Mouse (Mus musculus): ENCODE results near the gene Gm30083.

DNA sequence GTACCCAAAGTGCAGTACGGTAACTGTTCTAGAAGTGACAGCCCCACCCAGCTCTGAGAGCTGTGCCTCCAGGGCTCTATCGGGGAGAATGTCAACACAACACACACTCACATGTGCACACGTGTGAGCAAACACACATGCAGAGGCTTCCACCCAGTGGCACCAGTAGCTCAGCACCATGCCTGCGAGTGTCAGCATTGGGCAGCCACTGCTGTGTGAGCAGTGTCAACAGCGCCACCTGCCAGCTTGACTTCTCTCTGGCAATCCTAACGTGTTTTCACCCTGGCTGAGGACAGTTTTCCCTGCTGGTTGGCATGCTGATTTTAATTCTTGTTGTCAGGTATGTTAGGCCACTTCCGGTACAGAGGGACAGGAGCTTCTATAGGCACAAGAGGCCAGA lies 42.3 kb downstream of the Gm30083 start:
- TF ChIP-seq CTCF (IDR thresholded peaks at IDR 0.05; ENCODE audit: borderline replicate concordance, control insufficient read depth, extremely low read depth, insufficient read depth, low read length, poor library complexity) (no peak), POLR2A (IDR thresholded peaks at IDR 0.05; ENCODE audit: control insufficient read depth, extremely low read depth, insufficient read depth, low read length, poor library complexity) (no peak)

Data from thymus, adult 2 months (tissue).